Mouse (Mus musculus): ENCODE measurements around the gene Sars2. TPM values are rescaled to one million over a fixed set of nuclear protein-coding genes. Genes with fewer than 3 reads are reported as not detected.

The Sars2 gene
- 1 to 10 TPM; 8.3 to 9.0 TPM for total RNA-seq (2023)

DNA sequence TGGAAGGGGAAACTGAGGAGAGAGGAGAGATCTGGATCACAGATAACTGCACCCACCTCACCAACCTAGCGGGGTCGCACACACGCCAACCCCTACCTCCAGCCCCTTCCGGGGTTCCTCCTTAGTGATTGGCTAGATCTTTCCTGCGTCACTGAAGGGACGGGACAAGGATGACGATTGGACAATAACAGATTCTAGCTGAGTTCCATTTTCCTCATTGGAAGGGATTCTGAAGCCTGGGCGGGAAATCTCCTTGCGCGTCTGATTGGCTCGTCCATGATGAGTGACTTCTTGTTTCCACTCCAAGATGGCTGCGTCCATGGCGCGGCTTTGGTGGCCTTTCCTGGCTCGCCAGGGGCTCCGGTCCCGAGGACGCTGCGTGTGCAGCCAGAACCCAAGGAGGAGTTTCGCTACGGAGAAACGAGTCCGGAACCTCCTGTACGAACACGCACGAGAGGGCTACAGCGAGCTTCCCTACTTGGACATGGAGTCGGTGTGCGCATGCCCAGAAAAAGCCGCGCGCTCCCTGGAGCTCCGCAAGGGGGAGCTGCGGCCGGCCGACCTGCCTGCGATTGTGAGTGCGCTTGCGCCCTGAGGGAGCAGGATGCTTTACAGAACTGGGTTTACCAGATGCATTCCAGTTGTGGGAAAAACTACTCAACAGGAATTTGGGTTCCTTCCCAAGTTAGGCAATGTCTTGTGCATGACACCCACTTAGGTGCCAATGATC lies at the start of gene Sars2, which contains the start of gene Mrps12:
Sars2 (plus strand) TSS at position 284 of the 730 bp plus-strand sequence.
Mrps12 (minus strand) TSS at position 112 of the 730 bp plus-strand sequence.

DNA sequence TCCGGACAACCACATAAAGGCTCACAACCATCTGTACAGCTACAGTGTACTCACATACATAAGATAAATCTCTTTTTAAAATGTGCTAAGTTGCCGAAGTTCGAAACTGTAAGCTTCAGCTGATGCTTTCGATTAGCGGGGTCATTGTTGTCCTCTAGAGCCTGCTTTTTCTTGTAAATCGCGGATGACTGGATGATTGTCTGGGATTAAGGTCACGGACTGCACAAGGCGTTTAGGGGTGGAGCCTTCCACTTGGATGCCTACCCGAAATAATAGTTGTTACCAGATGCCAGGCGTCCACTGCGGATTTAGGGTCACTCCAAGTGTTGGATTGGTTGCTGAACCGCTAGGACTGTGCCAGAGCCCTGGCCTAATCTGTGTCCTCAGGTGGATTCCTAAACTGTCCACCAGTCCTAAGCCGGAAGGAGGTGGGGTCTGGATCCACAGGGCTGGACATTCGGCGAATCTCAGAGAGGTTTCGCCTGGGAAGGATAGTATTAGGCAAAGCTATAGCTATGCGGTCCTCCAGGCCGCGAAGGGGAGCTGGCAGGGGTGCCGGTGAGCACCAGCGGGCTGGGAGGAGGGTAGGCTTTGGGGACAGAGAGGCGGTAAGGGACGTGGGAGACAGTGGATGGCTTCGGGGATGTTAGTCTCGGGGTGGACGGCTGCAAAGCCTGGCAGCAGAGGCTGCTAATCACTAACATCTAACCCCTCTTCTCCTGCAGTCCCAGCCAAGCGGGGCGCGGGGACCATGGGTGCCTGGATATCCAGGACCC lies 49.1 kb upstream of the Sars2 start, which contains the start of gene Fbxo27:
Fbxo27 (plus strand) TSS at position 305 of the 776 bp plus-strand sequence.

DNA sequence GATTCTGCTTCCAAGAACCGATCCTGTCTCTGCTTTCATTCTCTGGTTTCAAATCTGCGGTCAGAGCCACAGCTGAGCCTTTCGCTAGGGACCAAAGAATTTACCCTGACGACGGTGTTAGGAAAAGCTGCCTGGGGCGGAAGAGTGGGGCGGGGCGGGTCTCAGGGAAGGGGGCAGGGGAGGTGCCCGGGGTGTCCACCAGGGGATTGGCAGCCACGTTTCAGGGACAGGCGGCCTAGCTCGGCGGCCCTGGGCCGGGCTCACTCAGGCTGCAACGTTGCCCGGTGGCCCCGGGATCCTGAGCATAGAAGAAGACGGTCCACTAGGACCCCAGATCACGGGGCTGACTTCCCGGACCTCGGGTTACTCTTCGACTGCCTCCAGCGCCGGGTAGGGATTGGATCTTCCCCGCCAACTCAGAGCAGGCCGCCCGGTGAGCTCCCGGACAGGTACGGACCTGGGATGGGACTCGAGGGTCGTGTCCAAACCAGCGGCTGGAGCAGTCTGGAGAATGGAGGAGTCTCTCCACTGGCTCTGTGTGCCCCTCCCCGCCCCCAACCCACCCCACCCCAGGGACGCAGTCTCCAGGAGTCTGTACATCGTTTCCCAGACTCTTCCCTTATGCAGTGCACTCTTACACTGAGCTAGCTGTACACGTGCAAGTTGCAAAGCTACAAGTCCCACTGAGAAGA lies 25.1 kb upstream of the Sars2 start, which contains the start of gene Fbxo17:
Fbxo17 (plus strand) TSS at position 215 of the 692 bp plus-strand sequence.

DNA sequence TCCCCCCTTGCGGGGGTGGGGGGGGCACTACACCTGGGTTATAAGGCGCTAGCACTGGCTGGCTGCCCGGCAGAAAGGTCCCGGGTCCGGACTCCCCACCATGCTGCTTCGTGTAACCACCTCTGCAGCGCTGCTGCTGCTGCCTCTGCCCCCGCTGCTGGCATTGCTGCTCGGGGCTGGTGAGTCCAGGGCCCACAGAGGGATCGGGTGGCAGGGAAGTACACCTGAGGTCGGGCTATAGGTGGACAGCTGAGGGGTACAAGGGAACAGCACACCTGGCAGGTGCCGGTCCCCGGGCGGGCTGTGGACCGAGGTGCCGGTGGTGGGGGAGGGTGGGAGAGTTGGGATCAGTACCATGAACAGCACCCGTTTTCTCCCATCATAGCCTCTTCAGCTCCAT lies 14.3 kb downstream of the Sars2 start, which contains the start of gene Ccer2:
Ccer2 (plus strand) TSS at position 96 of the 400 bp plus-strand sequence.

DNA sequence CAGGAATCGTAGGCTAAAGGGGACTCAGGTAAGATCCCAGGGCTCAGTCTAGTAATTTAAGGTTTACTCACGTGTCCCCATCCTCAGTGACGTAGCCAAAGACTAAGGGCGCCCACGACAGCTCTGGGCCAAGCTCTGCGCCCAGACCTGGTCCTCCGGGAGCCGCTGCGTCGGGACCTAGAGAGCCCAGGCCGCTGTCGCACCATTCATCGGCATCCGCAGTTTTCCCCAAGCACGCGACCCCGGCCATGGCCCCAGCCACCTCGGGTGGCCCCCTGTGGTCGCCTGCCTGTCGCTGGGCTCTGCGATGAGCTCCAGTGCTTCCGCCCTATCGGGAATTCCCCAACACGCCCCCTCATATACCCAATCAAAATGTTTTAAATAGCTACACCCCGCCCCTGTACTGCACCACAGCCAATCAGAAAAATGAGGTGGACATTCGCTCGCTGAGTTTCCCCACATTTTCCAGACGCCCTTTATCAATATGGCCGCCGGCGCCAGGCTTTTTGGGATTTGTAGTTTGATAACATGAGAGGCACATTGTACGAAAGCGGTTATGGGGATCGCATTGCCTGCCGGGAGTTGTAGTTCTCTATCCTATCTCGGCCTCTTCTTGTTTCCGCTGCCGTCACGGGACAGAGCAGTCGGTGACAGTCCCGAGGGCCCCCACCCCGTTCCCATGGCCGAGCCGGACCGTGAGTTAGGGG lies 24.5 kb downstream of the Sars2 start, which contains the start of gene Sirt2:
Sirt2 (plus strand) TSS at position 563 of the 707 bp plus-strand sequence.

DNA sequence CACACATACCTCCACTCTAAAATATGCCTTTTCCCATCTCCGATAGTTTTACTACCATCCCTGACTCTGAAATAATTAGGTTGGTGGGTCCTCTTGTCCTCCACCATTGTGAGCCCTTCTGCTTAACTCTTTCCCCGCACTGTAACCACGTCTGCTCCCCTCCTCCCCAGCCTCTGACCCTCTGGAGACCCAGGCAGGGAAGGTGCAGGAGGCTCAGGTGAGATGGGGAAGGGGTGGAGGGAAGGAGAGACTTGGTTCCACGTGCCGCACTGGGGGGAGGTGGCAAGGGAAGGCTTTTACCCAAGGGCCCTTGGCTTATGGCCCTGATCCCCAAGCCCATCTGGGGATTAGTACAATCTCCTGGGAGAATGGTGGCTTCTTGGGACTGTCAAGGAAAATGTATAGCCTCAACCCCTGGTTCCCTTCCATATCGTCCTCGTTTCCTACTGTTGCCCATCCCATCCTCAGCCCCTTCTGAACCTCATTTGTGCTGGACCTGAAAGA lies 25.7 kb downstream of the Sars2 start, which contains the start of gene Nfkbib:
Nfkbib (minus strand) TSS at position 51 of the 504 bp plus-strand sequence.

DNA sequence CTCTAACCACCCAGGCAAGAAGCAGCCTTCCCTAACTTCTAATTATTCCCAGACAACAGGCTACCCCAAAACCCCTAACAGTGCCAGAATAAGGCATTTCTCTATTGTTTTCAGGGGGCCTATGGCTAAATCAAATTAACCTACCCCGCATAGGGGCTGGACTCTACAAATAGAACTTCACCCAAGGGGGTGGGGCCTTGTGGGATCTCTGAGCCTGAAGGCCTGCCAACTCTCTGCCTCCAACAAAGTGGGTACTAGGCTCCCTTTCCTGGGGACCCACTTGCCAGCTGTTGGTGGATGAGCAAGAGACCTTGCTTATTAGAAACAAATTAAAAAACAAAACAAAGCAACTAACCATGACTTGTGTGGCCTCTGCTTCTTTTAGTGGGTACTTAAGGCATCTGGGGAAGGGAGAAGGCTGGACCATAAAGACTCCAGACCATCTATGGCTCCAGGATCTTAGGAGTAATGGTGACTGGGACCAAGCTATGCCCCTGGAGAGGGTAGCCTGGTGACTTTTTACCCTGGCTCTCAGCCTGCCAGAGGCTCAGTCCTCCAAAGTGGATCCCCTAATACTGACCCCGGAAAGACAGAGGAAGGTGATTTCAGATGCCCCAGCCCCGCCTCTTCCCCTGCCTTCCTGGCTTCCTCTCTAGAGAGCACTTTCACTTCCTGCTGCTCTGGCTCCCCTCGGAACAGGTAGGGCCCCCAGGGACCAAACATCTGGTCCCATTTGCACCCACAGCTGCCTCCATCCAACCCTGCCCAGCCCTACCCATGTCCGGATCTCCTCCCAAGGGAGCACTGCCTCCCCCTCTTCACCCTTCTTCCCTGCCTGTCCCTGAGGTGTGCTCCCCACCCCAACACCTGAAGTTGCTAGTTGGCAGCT lies 46.8 kb downstream of the Sars2 start, which contains the start of gene Rinl:
Rinl (plus strand) TSS at position 663 of the 889 bp plus-strand sequence.

Other genes starting within 250 kb of the Sars2 start
- gene Ifnl2, start 231.5 kb upstream of the Sars2 start, total RNA-seq (2023): not detected
- not detected for gene Ifnl3, start 219.2 kb upstream of the Sars2 start, total RNA-seq (2023)
- gene Sycn, start 201.1 kb upstream of the Sars2 start, total RNA-seq (2023): not detected
- under 1 TPM in 1 of 2 experiments, not detected in 1; 0.90 TPM for gene Nccrp1, start 194.7 kb upstream of the Sars2 start, total RNA-seq (2023)
- gene Samd4b, start 143.8 kb upstream of the Sars2 start, total RNA-seq (2023): 10 to 100 TPM; 45.3 to 48.4 TPM
- gene Pak4, start 143.8 kb upstream of the Sars2 start, total RNA-seq (2023): 10 to 100 TPM in 1 of 2 experiments, 1 to 10 TPM in 1; 9.5 to 12.7 TPM
- not detected for gene Acp7, start 110.7 kb upstream of the Sars2 start, total RNA-seq (2023)
- 1 to 10 TPM in 1 of 2 experiments, under 1 TPM in 1; 0.37 to 1.1 TPM for gene Fbxo27, start 49.1 kb upstream of the Sars2 start, total RNA-seq (2023)
- gene Fbxo17, start 25.2 kb upstream of the Sars2 start, total RNA-seq (2023): 1 to 10 TPM; 2.3 to 3.5 TPM
- gene Mrps12, start 172 bp upstream of the Sars2 start, total RNA-seq (2023): 10 to 100 TPM; 18.3 to 19.9 TPM
- gene Ccer2, start 14.2 kb downstream of the Sars2 start, total RNA-seq (2023): not detected
- gene Sirt2, start 24.7 kb downstream of the Sars2 start, total RNA-seq (2023): 10 to 100 TPM; 63.2 to 65.6 TPM
- gene Nfkbib, start 25.5 kb downstream of the Sars2 start, total RNA-seq (2023): 10 to 100 TPM; 39.1 to 41.4 TPM
- 100 to 1,000 TPM in 1 of 2 experiments, 10 to 100 TPM in 1; 91.3 to 113 TPM for gene Rinl, start 47.0 kb downstream of the Sars2 start, total RNA-seq (2023)
- gene Hnrnpl, start 66.5 kb downstream of the Sars2 start, total RNA-seq (2023): 100 to 1,000 TPM; 409 to 451 TPM
- gene Ech1, start 83.2 kb downstream of the Sars2 start, total RNA-seq (2023): 100 to 1,000 TPM; 101 to 105 TPM
- gene Lgals4, start 91.9 kb downstream of the Sars2 start, total RNA-seq (2023): 10 to 100 TPM; 16.5 to 19.9 TPM
- not detected for gene Lgals7, start 121.9 kb downstream of the Sars2 start, total RNA-seq (2023)
- not detected for gene Capn12, start 139.4 kb downstream of the Sars2 start, total RNA-seq (2023)
- 100 to 1,000 TPM; 113 to 116 TPM for gene Actn4, start 220.3 kb downstream of the Sars2 start, total RNA-seq (2023)
- gene Eif3k, start 239.9 kb downstream of the Sars2 start, total RNA-seq (2023): 100 to 1,000 TPM; 178 to 190 TPM
- 10 to 100 TPM; 33.6 to 51.4 TPM for gene Map4k1, start 240.1 kb downstream of the Sars2 start, total RNA-seq (2023)